Mouse (Mus musculus) frontal cortex, postnatal 25 days (tissue): ENCODE results near the gene Itprid2.

Source experiments
- DNase-seq, 2 experiments: peaks; one replicate each; pipeline ENCODE4 v3.0.0; 2022; ENCODE audit warnings: low spot score in 2 of 2

Itprid2 gene

DNA sequence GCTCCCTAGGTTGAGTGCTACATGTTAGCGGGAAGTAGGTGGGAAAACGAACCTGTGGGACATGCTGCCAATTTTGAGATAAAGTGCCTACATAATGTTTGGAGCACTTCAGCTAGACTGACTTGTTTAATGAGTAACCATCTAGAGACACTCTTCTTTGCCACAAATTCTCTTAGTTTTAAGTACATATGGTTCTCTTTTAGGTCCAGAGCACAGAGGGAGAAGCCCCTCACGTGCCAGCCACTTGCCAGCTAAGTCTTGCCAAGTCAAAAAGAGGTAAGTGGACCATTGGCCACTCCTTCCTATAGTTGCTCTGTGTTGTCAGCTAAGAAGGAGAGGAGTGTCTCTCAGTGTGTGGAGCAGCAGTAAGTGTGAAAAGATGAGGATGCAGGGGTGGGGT is 16.0 kb downstream of the Itprid2 start:
- no peak for DNase-seq

DNA sequence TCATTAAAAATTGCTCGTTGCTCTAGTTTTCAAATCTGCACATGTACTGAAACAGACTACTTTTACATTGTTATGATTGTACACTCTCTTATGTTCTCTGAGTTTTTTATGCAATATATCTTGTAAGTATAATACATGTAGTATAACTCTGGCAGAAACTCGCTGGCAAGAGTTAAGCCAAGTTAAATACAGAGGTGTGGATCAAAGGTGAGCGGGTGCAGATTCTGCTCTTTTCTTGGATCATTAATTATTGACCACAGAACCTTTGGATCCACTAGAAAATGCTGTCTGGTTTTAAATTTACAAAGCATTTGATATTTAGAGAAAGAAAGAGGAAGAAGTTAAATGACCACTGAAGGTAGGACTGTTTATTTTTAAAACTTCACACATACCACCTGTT is 16.5 kb downstream of the Itprid2 start:
- DNase-seq = no peak

DNA sequence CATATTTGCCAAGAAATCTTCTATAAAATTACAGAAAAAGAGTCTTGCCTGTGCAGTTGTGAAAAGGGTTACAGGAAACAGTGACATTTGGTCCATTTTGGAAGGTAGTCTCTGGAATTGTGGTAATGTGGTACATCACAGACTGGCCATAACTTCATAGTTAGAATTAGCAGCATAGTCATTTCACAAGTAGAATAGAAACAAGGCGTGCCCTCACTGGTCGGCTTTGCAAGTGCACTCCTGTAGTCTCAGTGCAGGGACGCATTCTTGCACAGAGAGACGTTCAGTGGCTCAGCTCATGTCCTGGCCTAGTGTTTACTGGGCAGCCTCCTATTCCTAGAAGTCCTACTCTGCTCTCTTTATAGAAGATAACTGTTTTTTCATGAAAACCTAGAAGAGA is 17.4 kb downstream of the Itprid2 start:
- no peak for DNase-seq

DNA sequence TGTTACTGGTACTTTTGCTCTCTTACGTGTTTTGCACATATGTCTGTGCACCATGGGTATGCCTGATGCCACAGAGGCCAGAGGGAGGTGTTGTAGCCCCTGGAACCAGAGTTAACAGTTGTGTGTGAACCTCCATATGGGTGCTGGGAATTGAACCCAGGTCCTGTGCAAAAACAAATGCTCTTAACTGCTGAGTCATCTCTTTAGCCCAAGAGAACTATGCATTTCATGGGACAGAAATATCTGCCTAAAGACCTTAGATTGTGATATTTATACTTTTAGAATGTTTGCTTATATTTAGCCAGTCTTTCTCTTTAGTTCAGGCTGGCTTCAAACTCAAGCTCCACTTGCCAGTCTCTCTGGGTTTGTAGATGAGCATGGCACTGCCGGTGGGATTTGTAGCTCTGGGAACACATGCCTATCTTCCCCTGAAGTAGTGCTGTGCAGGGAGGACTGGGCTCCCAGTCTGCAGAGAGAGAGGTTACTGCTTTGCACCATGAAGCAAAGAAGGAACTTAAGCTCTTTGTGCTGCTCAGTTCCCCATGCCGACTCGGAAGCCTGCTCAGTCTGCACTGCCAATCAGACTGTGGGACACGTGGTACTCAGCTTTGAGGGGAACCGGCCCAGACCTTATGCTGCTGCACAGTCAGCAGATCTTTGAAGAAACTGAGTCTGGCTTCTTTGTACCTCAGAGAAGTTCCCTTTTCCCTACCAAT is 18.1 kb downstream of the Itprid2 start:
- DNase-seq = no peak

DNA sequence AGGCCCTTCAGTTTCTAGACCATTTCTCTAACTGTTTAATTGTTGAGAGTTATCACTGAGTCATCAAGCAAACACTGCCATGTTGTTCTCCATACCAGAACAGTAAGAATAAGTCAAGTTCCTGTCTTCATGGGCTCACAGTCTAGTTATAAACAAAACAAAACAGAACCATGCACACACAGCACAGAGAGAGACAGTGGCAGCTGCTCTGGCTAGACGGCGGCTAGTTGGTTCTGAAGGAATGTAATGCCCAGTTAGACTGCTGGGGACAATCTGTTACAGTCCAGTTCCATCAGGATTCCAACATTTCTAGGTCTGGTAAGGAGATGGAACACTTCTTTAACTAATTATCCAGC is 18.6 kb downstream of the Itprid2 start:
- no peak for DNase-seq

DNA sequence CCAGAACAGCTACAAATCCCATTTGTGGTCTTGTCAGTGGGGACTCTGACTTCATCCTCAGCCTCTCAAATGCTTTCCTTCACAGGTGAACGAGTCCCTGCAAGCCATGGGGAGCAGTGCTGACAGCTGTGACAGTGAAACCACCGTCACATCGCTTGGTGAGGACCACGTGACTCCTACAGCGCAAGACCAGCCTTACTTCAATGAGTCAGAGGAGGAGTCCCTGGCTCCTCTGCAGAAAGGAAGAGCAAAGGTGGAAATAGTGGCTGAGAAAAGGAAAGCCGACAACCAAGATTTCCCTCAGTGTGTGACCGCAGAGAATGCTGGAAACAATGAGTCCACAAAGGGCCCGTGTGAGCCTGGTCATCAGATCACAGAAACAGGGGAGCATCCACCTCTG is 21.9 kb downstream of the Itprid2 start:
- no peak for DNase-seq

DNA sequence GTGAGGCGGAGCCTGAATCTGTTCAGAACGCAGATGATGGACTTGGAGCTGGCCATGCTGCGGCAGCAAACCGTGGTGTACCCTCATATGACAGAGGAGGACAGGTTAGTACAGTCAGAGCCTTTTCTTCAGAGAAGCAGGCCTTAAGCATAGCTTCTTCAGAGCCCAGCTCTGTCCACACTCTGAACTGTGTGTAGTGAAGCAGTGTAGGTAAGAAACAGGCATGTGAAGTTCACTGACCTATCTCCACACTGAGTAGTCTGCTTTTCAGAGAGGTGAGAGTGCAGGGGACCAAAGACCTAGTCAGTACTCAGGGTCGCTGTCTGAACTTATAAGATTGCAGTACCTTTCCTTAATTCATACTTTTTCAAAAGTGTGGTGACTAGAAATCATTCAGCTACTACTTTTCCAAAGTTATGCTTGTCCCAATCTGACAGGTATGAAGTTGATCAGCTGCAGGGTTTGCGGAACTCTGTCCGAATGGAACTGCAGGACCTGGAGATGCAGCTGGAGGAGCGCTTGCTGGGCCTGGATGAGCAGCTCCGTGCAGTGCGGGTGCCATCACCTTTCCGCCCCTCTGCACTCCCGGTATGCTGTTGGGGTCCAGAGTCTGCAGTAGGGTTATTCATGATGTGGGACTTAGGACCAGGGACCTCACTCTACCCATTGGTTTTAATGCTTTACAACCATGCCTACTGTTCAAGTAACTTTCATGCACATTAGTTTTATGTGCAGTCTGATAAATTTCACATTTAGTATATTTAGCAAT is 25.4 kb downstream of the Itprid2 start:
- DNase-seq = no peak

DNA sequence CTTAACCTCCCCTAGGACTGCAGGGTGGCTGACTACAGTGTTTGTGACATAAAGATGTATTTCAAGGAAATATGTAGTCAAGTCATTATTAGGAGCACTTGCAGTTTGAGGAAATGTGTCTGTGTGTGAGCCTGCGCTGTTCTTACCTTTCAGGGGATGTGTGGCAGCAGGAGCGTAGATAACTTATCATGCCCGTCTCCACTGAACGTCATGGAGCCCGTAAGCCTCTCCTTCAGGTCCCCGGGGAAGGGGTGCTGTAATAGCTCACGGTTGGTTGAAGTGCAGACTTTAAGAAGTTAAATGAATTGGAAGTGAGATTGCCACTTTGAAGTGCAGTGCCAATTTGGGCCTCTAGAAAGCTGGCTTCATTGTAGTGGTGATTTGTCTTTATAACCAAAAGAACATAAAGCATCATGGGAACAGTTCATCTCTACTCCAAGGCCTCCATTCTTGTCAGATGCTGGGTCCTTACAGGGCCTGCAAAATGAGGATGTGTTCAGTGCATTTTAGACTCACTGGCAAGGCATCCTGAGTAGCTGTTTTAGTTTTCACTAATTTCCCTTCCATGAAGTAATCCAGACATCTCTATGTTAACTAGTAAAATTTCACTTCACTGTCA is 26.4 kb downstream of the Itprid2 start:
- DNase-seq = no peak

DNA sequence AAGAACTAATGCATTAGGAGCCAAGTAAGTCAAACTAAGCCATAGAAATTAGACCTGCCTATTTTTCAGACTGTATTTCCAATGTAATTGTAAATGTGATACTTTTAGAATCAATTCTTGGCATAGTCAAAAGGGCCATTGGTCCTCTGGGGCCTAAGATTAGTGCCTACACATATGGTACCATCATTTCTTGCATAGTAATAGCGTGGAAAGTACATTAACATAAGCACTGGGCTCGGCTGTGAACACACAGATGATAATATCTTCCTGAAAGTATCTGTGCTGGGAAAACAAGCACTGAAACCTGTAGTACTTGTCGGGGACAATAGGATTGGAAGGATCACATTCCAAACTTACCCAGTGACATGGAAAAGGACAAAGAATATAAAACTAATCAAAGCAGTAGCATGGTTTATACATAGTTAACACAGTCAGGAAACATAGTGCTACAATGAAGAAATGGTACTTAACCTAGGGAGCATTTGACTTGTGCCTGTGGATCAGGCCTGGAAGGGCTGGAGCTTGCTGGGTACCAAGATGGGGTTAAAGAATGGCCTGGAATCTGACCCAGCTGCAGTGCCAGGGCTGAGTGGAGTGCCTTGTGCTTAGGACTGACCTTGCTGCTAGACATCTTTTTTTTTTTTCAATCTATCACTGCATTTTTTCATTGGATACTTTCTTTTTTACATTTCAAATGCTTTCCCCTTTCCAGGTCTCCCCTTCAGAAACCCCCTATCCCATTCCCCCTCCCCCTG is 29.6 kb downstream of the Itprid2 start:
- no peak for DNase-seq

DNA sequence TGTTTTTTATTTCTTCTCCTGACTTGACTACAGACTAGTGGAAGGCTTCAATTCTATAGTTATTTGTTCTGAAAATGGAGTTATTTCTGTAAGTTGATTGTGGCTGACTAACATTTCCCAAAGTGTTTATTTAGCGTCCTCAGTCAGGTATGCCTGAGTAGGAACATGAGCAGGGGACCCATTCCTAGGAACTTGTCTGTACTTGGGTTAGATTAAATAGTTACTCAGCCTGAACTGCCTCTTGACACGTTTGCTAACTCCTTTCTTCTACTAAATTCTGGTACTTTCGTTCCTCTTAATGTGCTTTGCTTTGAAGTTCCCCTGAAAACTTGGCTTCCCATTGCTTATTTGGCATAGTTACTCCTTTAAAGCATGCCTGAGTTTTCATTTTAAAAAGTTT is 30.3 kb downstream of the Itprid2 start:
- DNase-seq = no peak

DNA sequence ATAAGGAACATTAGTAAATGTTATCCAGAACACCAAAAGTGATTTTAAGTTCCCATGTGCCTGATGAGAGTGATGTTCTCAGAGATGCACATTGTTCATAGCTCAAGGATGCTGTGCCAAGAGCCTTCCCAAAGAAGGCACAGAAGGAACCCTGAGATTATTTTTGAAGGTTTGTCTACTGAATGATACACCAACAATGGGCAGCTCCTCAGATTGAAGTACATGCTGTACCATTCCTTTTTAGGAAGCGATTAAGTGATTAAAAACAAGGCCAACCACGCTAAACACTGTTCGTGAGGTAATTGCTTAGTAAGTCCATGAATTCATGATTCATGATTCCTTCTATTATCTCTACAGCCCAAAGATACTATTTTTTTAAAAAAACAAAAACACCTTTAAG is 40.1 kb downstream of the Itprid2 start:
- no peak for DNase-seq

DNA sequence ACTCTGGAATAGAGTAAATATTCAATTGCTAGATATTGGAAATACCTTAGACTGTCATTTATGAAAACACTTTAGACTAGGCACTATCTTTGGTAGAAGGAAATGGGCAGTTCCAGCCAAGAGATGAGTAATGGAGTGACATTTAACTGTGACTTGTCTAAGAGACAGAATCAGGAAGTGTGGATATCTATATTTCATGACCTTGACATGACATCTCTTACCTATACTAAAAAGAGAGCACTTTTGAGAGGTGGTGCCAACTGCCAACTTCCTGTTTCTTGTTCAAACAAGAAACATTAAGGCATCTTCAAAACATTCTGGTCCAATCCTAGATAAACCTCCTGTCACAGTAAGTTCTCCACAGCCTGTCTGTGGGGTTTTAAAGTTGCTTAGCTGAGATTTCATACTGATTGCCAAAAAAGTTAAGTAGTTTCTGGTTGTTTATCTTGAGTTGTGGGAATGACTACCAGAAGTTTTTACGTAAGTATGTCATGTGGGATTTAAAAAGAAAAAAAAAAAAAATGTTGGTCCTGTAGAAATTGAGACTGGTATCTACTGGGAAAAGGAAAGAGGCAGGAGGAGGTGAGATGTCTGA is 42.6 kb downstream of the Itprid2 start:
- no peak for DNase-seq

DNA sequence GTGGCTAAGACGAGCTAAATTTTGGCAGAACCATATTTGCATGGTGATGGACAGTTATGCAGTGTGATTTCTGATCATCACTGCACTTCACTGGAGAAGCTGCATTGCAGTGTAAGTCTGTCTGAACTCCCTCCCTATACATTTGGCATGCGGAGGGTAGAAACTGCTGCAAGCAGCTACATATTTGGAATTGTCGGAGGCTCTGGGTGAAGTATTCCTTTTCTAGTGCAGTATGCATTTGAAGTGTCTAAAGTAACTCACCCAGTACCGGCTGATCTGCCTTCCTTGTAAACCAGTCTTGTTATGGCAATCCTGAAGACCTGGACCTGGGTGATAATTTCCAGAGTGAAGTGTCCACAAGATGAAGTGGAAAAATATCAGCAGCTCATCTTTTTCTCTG is 46.5 kb downstream of the Itprid2 start:
- DNase-seq = no peak

DNA sequence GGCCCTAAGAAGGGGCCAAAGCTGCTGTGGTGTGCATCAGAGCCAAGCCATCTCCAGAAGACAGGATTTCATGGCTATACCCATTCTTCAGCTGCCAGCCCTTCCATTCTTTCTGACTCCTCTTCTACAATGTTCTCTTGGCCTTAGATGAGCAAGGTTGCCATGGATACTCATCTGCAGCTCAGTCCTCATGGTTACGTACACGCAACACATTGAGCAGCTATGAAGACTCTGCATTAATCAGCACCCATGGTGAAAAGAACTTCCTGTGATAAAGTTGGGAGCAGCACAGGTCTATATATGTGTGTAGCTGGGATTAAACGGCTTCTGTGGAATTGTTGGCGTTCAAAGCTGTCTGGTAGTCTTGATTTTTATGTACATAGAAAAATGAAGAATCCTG is 48.1 kb downstream of the Itprid2 start:
- DNase-seq = no peak

DNA sequence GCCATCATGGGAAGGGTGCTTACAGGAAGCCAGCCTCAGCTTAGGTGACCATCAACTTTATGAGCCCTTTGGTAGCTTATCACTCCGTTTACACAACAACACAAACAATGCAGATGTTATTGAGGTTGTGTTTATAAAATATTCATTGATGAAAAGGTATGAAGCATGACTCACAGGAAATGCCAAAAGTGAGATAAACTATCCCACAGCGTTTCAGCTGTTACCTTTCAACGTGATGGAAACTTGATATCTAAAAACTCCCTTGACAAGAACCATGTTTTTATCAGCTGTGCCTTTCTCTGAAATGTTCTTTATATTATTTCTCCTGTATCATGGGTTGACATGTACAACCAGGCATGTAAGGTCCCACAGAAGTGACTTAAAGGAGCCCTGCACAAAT is 55.7 kb downstream of the Itprid2 start:
- no peak for DNase-seq

DNA sequence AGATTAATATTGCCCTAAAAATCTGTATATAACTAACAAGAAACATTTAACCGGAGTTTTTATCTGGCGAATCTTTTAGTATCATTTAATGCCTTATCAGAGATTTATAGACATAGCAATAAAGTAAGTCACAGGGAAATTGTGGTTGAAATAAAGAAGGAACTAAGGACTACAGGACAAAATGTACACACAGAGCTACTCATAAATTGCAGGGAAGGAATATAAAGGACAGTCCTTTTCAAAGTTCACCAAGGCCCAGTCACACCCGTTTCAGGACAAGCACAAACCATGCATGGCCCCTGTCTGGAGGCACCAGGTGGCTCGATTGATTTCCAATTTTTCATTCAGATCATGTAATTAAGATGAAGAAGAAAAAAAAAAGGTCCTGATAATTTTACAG is 60.0 kb downstream of the Itprid2 start:
- DNase-seq = no peak

DNA sequence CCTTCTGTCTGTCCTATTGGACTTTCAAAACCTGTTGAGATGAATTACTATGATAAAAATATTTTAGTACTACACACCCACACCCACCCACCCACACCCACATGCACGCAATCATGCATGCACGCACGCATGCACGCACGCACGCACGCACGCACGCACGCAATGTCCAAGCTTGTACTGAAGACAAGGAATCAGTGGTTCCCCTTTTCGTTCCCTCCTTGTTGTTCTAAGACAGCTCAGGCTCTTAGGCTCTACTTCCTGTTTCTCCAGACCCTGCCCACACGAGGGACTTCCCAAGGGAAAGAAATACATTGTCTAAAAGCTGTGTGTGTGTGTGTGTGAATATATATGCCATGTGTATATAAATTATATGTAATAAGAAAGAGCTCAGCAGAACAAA is 60.8 kb downstream of the Itprid2 start:
- DNase-seq = no peak

DNA sequence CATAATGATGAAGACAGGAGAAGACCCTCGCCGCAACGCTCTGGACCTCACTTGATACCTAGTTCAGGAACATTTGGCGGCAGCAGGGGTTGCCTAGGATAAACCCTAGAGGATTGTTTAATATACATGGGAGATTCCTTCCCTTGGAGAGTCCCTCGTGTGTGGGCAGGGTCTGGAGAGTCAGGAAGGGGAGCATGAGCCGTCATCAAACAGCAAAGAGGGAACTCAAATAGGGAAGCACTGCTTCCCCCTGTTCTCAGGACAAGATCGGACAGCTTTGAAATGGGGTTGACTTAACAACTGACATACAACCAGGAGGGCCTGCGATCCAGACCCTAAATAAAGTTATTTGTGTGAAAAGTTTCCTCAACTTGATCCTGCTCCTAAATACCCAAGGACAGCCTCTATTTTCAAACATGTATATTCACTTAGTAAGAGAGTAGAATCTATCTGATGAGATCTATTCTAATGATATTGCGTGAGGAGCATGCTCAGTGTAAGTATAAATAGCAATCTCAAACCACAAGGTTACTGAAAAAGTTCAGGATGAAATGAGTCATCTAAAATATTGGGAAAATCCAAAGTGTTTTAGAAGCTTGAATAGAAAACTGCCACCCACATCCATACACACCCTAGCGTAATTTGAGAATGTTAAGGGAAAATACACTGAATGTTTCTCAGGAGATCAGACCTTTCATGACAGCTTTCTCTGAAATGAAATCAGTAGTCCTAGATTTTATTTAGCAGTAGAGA is 61.5 kb downstream of the Itprid2 start:
- no peak for DNase-seq

DNA sequence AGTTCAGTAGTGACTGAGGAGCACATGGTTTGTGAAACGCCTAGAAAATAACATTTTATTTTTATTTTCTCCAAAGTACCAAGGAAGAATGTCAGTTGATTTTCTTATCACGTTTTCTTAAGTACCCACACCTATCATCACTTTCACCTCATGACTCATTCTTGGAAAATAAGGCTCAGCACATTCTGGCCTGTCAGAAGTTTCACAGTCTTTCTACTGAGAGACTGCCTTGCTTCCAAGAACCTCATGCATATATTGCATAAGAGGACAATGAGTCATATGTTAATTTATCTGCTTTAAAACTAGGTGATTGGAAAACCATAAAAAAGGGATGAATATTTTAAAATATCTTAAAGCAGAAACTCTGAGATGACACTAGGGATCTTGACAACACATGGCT is 63.0 kb downstream of the Itprid2 start:
- no peak for DNase-seq

DNA sequence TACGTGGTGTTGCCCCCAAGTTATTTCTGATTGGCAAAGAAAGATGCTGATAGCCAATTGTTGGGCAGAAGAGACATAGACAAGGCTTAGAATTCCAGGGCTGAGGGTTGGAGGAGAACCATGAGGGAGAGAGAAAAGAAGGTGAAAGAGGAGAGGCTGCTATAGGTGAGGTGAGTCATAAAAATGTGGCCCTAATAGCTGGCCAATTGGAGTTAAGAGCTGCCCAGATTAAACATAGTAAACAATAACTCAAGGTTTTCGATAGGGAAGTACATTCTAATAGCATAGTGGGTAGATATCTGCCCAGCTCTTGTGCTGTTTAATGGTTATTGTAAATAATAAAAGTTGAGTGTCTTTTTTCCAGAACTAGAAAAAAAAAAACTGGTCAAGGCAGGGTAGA is 69.6 kb downstream of the Itprid2 start:
- no peak for DNase-seq

DNA sequence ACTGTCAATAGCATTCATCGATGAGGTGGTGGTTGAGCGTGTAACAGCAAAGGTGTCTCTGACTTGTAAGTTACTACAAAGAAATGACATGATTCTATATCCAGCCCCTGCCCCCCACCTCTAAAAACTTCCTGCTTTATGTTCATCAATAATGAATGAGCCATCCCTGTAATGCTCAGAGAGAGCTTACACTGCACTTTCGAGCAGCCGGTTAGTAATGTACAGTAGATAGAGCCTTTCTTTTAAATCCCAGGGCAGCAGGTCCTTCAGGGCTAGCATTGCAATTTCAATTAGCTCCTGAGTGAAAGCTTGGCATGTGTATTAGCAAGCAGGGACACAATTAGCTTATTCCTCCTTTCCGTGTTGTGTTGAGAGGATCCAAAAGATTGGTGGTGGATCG is 72.4 kb downstream of the Itprid2 start, which contains the start of gene Ppp1r1c:
TSS of gene Ppp1r1c (plus strand) at position 206 of the 400 bp plus-strand sequence.
- DNase-seq = no peak
